Mouse (Mus musculus) heart, embryonic 14.5 days (tissue): ENCODE data around the gene Npy5r. TPM values are rescaled to one million over a fixed set of nuclear protein-coding genes. Genes with fewer than 3 reads are reported as not detected.

Experiments used
- ATAC-seq: fragments of 200-750 bp; cut with Nextera tagmentation; 2 replicates; pipeline ENCODE4 v1.8.0; 2017; ENCODE audit warnings: low read depth, moderate TSS enrichment; ENCODE audit not compliant: insufficient number of reproducible peaks, insufficient read depth, low FRiP score
- H3K27ac ChIP-seq, 2 experiments: fragments of 200-500 bp in 1 of 2; fragments of 300-500 bp in 1 of 2; sonication (generic) in 1 of 2; replicated peaks in 1 of 2; 2 replicates each; pipeline ENCODE4 v1.5.1; 2012 to 2014; ENCODE audit warnings: low read depth in 2 of 2, low read length in 2 of 2, control low read depth in 1 of 2, mild to moderate bottlenecking in 1 of 2, mixed read lengths in 1 of 2; ENCODE audit not compliant: control insufficient read depth in 1 of 2, insufficient read depth in 1 of 2
- H3K27me3 ChIP-seq: fragments of 300-500 bp; sonication (generic); 2 replicates; pipeline ENCODE4 v1.6.1; 2014; ENCODE audit warnings: mild to moderate bottlenecking, low read length, control low read depth; ENCODE audit not compliant: control insufficient read depth, insufficient read depth
- H3K36me3 ChIP-seq: fragments of 300-500 bp; sonication (generic); 2 replicates; pipeline ENCODE4 v1.6.1; 2014; ENCODE audit warnings: mild to moderate bottlenecking, control low read depth, low read length, mixed read lengths; ENCODE audit not compliant: control insufficient read depth, insufficient read depth
- H3K4me1 ChIP-seq, 2 experiments: fragments of 200-500 bp in 1 of 2; fragments of 300-500 bp in 1 of 2; sonication (generic) in 1 of 2; 2 replicates each; pipeline ENCODE4 v1.6.1; 2012 to 2014; ENCODE audit warnings: low read length in 2 of 2, control low read depth in 1 of 2, mixed read lengths in 1 of 2; ENCODE audit not compliant: control insufficient read depth in 2 of 2, insufficient read depth in 2 of 2
- H3K4me2 ChIP-seq: fragments of 300-500 bp; sonication (generic); 2 replicates; pipeline ENCODE4 v1.6.1; 2014; ENCODE audit warnings: mild to moderate bottlenecking, low read length
- H3K4me3 ChIP-seq, 2 experiments: fragments of 200-500 bp in 1 of 2; fragments of 300-500 bp in 1 of 2; sonication (generic) in 1 of 2; 2 replicates each; pipeline ENCODE4 v1.5.1; 2012 to 2014; ENCODE audit warnings: low read length in 2 of 2, mild to moderate bottlenecking in 2 of 2, control low read depth in 1 of 2, low read depth in 1 of 2, moderate library complexity in 1 of 2; ENCODE audit not compliant: control insufficient read depth in 1 of 2, insufficient read depth in 1 of 2
- H3K9ac ChIP-seq: fragments of 300-500 bp; sonication (generic); 2 replicates; pipeline ENCODE4 v1.6.1; 2014; ENCODE audit warnings: mild to moderate bottlenecking, low read length
- H3K9me3 ChIP-seq: fragments of 300-500 bp; sonication (generic); 2 replicates; pipeline ENCODE4 v1.6.1; 2016; ENCODE audit warnings: low read length, control low read depth; ENCODE audit not compliant: control insufficient read depth
- WGBS: fragments of 180-500 bp; shearing (Covaris S2); extraction: QIAGEN DNeasy Blood & Tissue Kit; methylation state at CpG from one replicate; pipeline ENCODE4 v1.1.7; 2014; 5-methylcytosine and 5-hydroxymethylcytosine counted together
- polyA plus RNA-seq: library from polyadenylated mRNA; unstranded; fragments of >200 nt; fragmentation: Nextera tagmentation; extraction: Ambion mirVana; gene quantifications from 2 replicates; pipeline ENCODE4 v1.2.1, GENCODE M21; 2014

Npy5r gene
- polyA plus RNA-seq, 1 experiment from 2014 or later = not detected

GRCm38 (mm10) chr8:66696970-66697843 lies 9.3 kb upstream of the Npy5r start, which contains the start of gene Npy1r:
Gene Npy1r, plus strand, starts transcription at chr8:66697192.
- no peak for ATAC-seq
- peak within 1 kb of the TSS; percentile 59 for H3K9ac ChIP-seq
- H3K36me3 ChIP-seq = no peaks in the 10 kb centered on the region
- peaks cover 2 to 4% of the 10 kb centered on the region in 2 experiments; a peak in 3 of 4 replicates for H3K4me1 ChIP-seq
- peaks cover 23% of the 10 kb centered on the region for H3K27me3 ChIP-seq
- no peaks in the 10 kb centered on the region for H3K9me3 ChIP-seq
- H3K4me2 ChIP-seq = peak within 1 kb of the TSS; percentile 91
- H3K27ac ChIP-seq = no peak within 1 kb of the TSS
- H3K4me3 ChIP-seq = peak within 1 kb of the TSS; percentile 50 to 64
- under 1% methylated on average over 30 of the region's 30 CpGs for WGBS

GRCm38 (mm10) chr8:66690402-66690801 lies 2.5 kb upstream of the Npy5r start:
- H3K4me2 ChIP-seq = no peak overlapping the region
- H3K27me3 ChIP-seq = peaks cover 25% of the 10 kb centered on the region
- 71% methylated on average over 5 of the region's 5 CpGs for WGBS
- H3K9ac ChIP-seq = no peak overlapping the region
- no peak overlapping the region for H3K4me3 ChIP-seq
- ATAC-seq = no peak
- H3K9me3 ChIP-seq = no peaks in the 10 kb centered on the region
- no peak overlapping the region for H3K27ac ChIP-seq
- no peaks in the 10 kb centered on the region for H3K36me3 ChIP-seq
- H3K4me1 ChIP-seq = peaks cover 3 to 4% of the 10 kb centered on the region in 2 experiments; a peak in 2 of 4 replicates

GRCm38 (mm10) chr8:66688799-66689198 lies 871 bp upstream of the Npy5r start:
- no peak overlapping the region for H3K4me3 ChIP-seq
- no peak overlapping the region for H3K9ac ChIP-seq
- H3K27ac ChIP-seq = no peak overlapping the region
- H3K36me3 ChIP-seq = no peaks in the 10 kb centered on the region
- H3K27me3 ChIP-seq = peaks cover 21% of the 10 kb centered on the region
- H3K4me2 ChIP-seq = no peak overlapping the region
- ATAC-seq = no peak
- no peaks in the 10 kb centered on the region for H3K9me3 ChIP-seq
- WGBS = 56% methylated on average over 4 of the region's 4 CpGs
- peaks cover 3 to 4% of the 10 kb centered on the region in 2 experiments; a peak in 2 of 4 replicates for H3K4me1 ChIP-seq

GRCm38 (mm10) chr8:66688395-66688794 lies 467 bp upstream of the Npy5r start:
- no peak for ATAC-seq
- Histone ChIP-seq H3K36me3 (no peaks in the 10 kb centered on the region), H3K4me2 (peak overlapping the region; percentile 88), H3K9me3 (no peaks in the 10 kb centered on the region), H3K27ac (no peak overlapping the region), H3K9ac (peak overlapping the region; percentile 45; the same call in 1 of the 2 replicates), H3K27me3 (peaks cover 21% of the 10 kb centered on the region), H3K4me3 (peak overlapping the region in 1 of 2 experiments; percentile 47; a peak in 2 of 4 replicates), H3K4me1 (peaks cover 3 to 4% of the 10 kb centered on the region in 2 experiments; a peak in 2 of 4 replicates)
- 41% methylated on average over 6 of the region's 6 CpGs for WGBS

GRCm38 (mm10) chr8:66681261-66681660 lies 6.7 kb downstream of the Npy5r start:
- no peaks in the 10 kb centered on the region for H3K9me3 ChIP-seq
- WGBS = 74% methylated on average over 2 of the region's 2 CpGs
- no peak for ATAC-seq

GRCm38 (mm10) chr8:66630721-66631120 lies 57.2 kb downstream of the Npy5r start:
- 56% methylated on average over 1 of the region's 1 CpGs for WGBS
- Histone ChIP-seq H3K9ac (no peak overlapping the region), H3K4me3 (no peak overlapping the region), H3K36me3 (no peaks in the 10 kb centered on the region), H3K27ac (no peak overlapping the region), H3K4me2 (no peak overlapping the region), H3K9me3 (no peaks in the 10 kb centered on the region), H3K4me1 (no peaks in the 10 kb centered on the region), H3K27me3 (no peaks in the 10 kb centered on the region)
- ATAC-seq = no peak

More at GRCm38 (mm10) chr8:66681261-66681660, 6.7 kb downstream of the Npy5r start:
- Histone ChIP-seq H3K36me3 (no peaks in the 10 kb centered on the region), H3K9ac (no peak overlapping the region), H3K4me3 (no peak overlapping the region), H3K27me3 (no peaks in the 10 kb centered on the region), H3K27ac (no peak overlapping the region), H3K4me2 (no peak overlapping the region), H3K4me1 (no peaks in the 10 kb centered on the region)
